Mouse (Mus musculus): ENCODE results near the gene Rnf5. TPM values are rescaled to one million over a fixed set of nuclear protein-coding genes. Genes with fewer than 3 reads are reported as not detected.

Rnf5 gene
- polyA plus RNA-seq, 1 experiment from 2014 or later: 270 TPM

GRCm38 (mm10) chr17:34587814-34588213 is 15.7 kb downstream of the Rnf5 start:
- 3% methylated on average over 19 of the region's 19 CpGs for WGBS

GRCm38 (mm10) chr17:34587423-34587811 is 16.1 kb downstream of the Rnf5 start:
- Histone ChIP-seq H3K4me2 (peak overlapping the region; percentile 74), H3K27ac (replicated peaks) (peak overlapping the region; percentile 98), H3K9ac (peak overlapping the region; percentile 90), H3K36me3 (no peaks in the 10 kb centered on the region), H3K4me3 (peak overlapping the region; percentile 64), H3K27me3 (no peaks in the 10 kb centered on the region), H3K4me1 (replicated peaks) (peaks cover 58% of the 10 kb centered on the region), H3K9me3 (no peaks in the 10 kb centered on the region)
- peak; percentile 81 for ATAC-seq (ENCODE audit: low read depth)
- WGBS: 0% methylated on average over 50 of the region's 50 CpGs

More at GRCm38 (mm10) chr17:34587814-34588213, 15.7 kb downstream of the Rnf5 start:
- peak overlapping the region; percentile 98 for H3K27ac ChIP-seq (replicated peaks)
- peak overlapping the region; percentile 64 for H3K4me3 ChIP-seq
- H3K4me2 ChIP-seq: peak overlapping the region; percentile 74
- H3K27me3 ChIP-seq: no peaks in the 10 kb centered on the region
- no peak for ATAC-seq (ENCODE audit: low read depth)
- no peaks in the 10 kb centered on the region for H3K36me3 ChIP-seq
- peak overlapping the region; percentile 90 for H3K9ac ChIP-seq
- peaks cover 62% of the 10 kb centered on the region for H3K4me1 ChIP-seq (replicated peaks)
- no peaks in the 10 kb centered on the region for H3K9me3 ChIP-seq

- Histone ChIP-seq H3K9me3 (no peaks in the 10 kb centered on the region), H3K4me1 (replicated peaks) (peaks cover 56% of the 10 kb centered on the region), H3K27me3 (no peaks in the 10 kb centered on the region), H3K4me3 (peak overlapping the region; percentile 64), H3K4me2 (peak overlapping the region; percentile 74), H3K9ac (peak overlapping the region; percentile 90), H3K36me3 (no peaks in the 10 kb centered on the region), H3K27ac (replicated peaks) (peak overlapping the region; percentile 98)
- WGBS: under 1% methylated on average over 38 of the region's 38 CpGs
- peak; percentile 76 for ATAC-seq (ENCODE audit: low read depth)
Observed at GRCm38 (mm10) chr17:34586796-34587422, 16.6 kb downstream of the Rnf5 start.

GRCm38 (mm10) chr17:34585877-34586771 is 17.4 kb downstream of the Rnf5 start:
- peak; percentile 13 for ATAC-seq (ENCODE audit: low read depth)
- WGBS: 18% methylated on average over 32 of the region's 32 CpGs
- Histone ChIP-seq H3K9ac (peak overlapping the region; percentile 90), H3K27me3 (no peaks in the 10 kb centered on the region), H3K4me2 (peak overlapping the region; percentile 74), H3K9me3 (no peaks in the 10 kb centered on the region), H3K36me3 (no peaks in the 10 kb centered on the region), H3K4me1 (replicated peaks) (peaks cover 50% of the 10 kb centered on the region), H3K27ac (replicated peaks) (peak overlapping the region; percentile 98), H3K4me3 (peak overlapping the region; percentile 64)

- no peak for ATAC-seq (ENCODE audit: low read depth)
- H3K4me1 ChIP-seq (replicated peaks): peaks cover 40% of the 10 kb centered on the region
- H3K36me3 ChIP-seq: no peaks in the 10 kb centered on the region
- no peak overlapping the region for H3K4me2 ChIP-seq
- WGBS: 85% methylated on average over 8 of the region's 8 CpGs
- H3K9me3 ChIP-seq: no peaks in the 10 kb centered on the region
- H3K9ac ChIP-seq: no peak overlapping the region
- peak overlapping the region; percentile 98 for H3K27ac ChIP-seq (replicated peaks)
- H3K4me3 ChIP-seq: no peak overlapping the region
- no peaks in the 10 kb centered on the region for H3K27me3 ChIP-seq
Observed at GRCm38 (mm10) chr17:34585121-34585520, 18.4 kb downstream of the Rnf5 start.

- Histone ChIP-seq H3K4me2 (no peak overlapping the region), H3K9ac (no peak overlapping the region), H3K9me3 (no peaks in the 10 kb centered on the region), H3K4me1 (replicated peaks) (peaks cover 27% of the 10 kb centered on the region), H3K4me3 (no peak overlapping the region), H3K36me3 (no peaks in the 10 kb centered on the region), H3K27ac (replicated peaks) (no peak overlapping the region), H3K27me3 (no peaks in the 10 kb centered on the region)
- 91% methylated on average over 8 of the region's 8 CpGs for WGBS
- ATAC-seq (ENCODE audit: low read depth): no peak
Observed at GRCm38 (mm10) chr17:34583819-34584218, 19.7 kb downstream of the Rnf5 start.

- no peak for ATAC-seq (ENCODE audit: low read depth)
- Histone ChIP-seq H3K4me1 (replicated peaks) (peaks cover 23% of the 10 kb centered on the region), H3K4me3 (no peak overlapping the region), H3K36me3 (no peaks in the 10 kb centered on the region), H3K9me3 (no peaks in the 10 kb centered on the region), H3K27me3 (no peaks in the 10 kb centered on the region), H3K27ac (replicated peaks) (no peak overlapping the region), H3K9ac (no peak overlapping the region), H3K4me2 (no peak overlapping the region)
- 70% methylated on average over 7 of the region's 7 CpGs for WGBS
Observed at GRCm38 (mm10) chr17:34583397-34583796, 20.1 kb downstream of the Rnf5 start.

- no peaks in the 10 kb centered on the region for H3K9me3 ChIP-seq
- no peak overlapping the region for H3K4me3 ChIP-seq
- no peak overlapping the region for H3K27ac ChIP-seq (replicated peaks)
- 83% methylated on average over 12 of the region's 12 CpGs for WGBS
- no peak overlapping the region for H3K4me2 ChIP-seq
- ATAC-seq (ENCODE audit: low read depth): no peak
- no peaks in the 10 kb centered on the region for H3K27me3 ChIP-seq
- no peaks in the 10 kb centered on the region for H3K36me3 ChIP-seq
- no peak overlapping the region for H3K9ac ChIP-seq
- peaks cover 16% of the 10 kb centered on the region for H3K4me1 ChIP-seq (replicated peaks)
Observed at GRCm38 (mm10) chr17:34582528-34582927, 21.0 kb downstream of the Rnf5 start.

GRCm38 (mm10) chr17:34578070-34578469 is 25.4 kb downstream of the Rnf5 start:
- Histone ChIP-seq H3K4me2 (no peak overlapping the region), H3K4me1 (replicated peaks) (no peaks in the 10 kb centered on the region), H3K9ac (no peak overlapping the region), H3K36me3 (no peaks in the 10 kb centered on the region), H3K27ac (replicated peaks) (no peak overlapping the region), H3K4me3 (no peak overlapping the region), H3K9me3 (no peaks in the 10 kb centered on the region), H3K27me3 (no peaks in the 10 kb centered on the region)
- no peak for ATAC-seq (ENCODE audit: low read depth)
- 86% methylated on average over 3 of the region's 3 CpGs for WGBS

GRCm38 (mm10) chr17:34576577-34576976 is 26.9 kb downstream of the Rnf5 start:
- H3K27ac ChIP-seq (replicated peaks): no peak overlapping the region
- H3K36me3 ChIP-seq: no peaks in the 10 kb centered on the region
- no peak overlapping the region for H3K4me2 ChIP-seq
- H3K27me3 ChIP-seq: no peaks in the 10 kb centered on the region
- ATAC-seq (ENCODE audit: low read depth): no peak
- H3K4me3 ChIP-seq: no peak overlapping the region
- 74% methylated on average over 5 of the region's 5 CpGs for WGBS
- no peaks in the 10 kb centered on the region for H3K4me1 ChIP-seq (replicated peaks)
- H3K9me3 ChIP-seq: no peaks in the 10 kb centered on the region
- H3K9ac ChIP-seq: no peak overlapping the region

GRCm38 (mm10) chr17:34572361-34572760 is 31.1 kb downstream of the Rnf5 start:
- H3K9me3 ChIP-seq: no peaks in the 10 kb centered on the region
- H3K9ac ChIP-seq: no peak overlapping the region
- 14% methylated on average over 15 of the region's 15 CpGs for WGBS
- H3K4me3 ChIP-seq: no peak overlapping the region
- H3K4me1 ChIP-seq (replicated peaks): no peaks in the 10 kb centered on the region
- no peaks in the 10 kb centered on the region for H3K36me3 ChIP-seq
- no peaks in the 10 kb centered on the region for H3K27me3 ChIP-seq
- ATAC-seq (ENCODE audit: low read depth): no peak
- H3K27ac ChIP-seq (replicated peaks): no peak overlapping the region
- no peak overlapping the region for H3K4me2 ChIP-seq

GRCm38 (mm10) chr17:34571875-34572274 is 31.6 kb downstream of the Rnf5 start:
- ATAC-seq (ENCODE audit: low read depth): no peak
- 14% methylated on average over 5 of the region's 5 CpGs for WGBS

More at GRCm38 (mm10) chr17:34571875-34572274, 31.6 kb downstream of the Rnf5 start:
- no peak overlapping the region for H3K4me3 ChIP-seq
- no peak overlapping the region for H3K27ac ChIP-seq (replicated peaks)
- H3K36me3 ChIP-seq: no peaks in the 10 kb centered on the region
- no peaks in the 10 kb centered on the region for H3K27me3 ChIP-seq
- H3K4me2 ChIP-seq: no peak overlapping the region
- no peak overlapping the region for H3K9ac ChIP-seq
- no peaks in the 10 kb centered on the region for H3K4me1 ChIP-seq (replicated peaks)
- H3K9me3 ChIP-seq: no peaks in the 10 kb centered on the region

Measured in neural tube, embryonic 13.5 days (tissue).